Mouse (Mus musculus) testis, adult 2 months (tissue): ENCODE data around the gene Trim11. TPM values are rescaled to one million over a fixed set of nuclear protein-coding genes. Genes with fewer than 3 reads are reported as not detected.
"Not testable (repeated sequence)": the region's sequence is repeated elsewhere in the genome, so short reads cannot be mapped to it uniquely, and the experiment has no call there.

ENCODE experiments used
- H3K27ac ChIP-seq: fragments of 200-500 bp; 2 replicates; pipeline ENCODE4 v1.5.1; 2012; ENCODE audit warnings: low read depth, low read length; ENCODE audit not compliant: control insufficient read depth, insufficient read depth
- H3K27me3 ChIP-seq: fragments of 200-500 bp; 2 replicates; pipeline ENCODE4 v1.6.1; 2012; ENCODE audit warnings: mild to moderate bottlenecking, low read length, moderate library complexity; ENCODE audit not compliant: control insufficient read depth, insufficient read depth
- H3K36me3 ChIP-seq: fragments of 200-500 bp; 2 replicates; pipeline ENCODE4 v1.6.1; 2012; ENCODE audit warnings: mild to moderate bottlenecking, low read length; ENCODE audit not compliant: control insufficient read depth, insufficient read depth
- H3K4me1 ChIP-seq: fragments of 200-500 bp; 2 replicates; pipeline ENCODE4 v1.6.1; 2012; ENCODE audit warnings: low read length; ENCODE audit not compliant: control insufficient read depth, insufficient read depth
- H3K4me3 ChIP-seq: fragments of 200-500 bp; 2 replicates; pipeline ENCODE4 v1.5.1; 2012; ENCODE audit warnings: low read depth, mild to moderate bottlenecking, low read length, moderate library complexity, mixed read lengths; ENCODE audit not compliant: control insufficient read depth
- CTCF ChIP-seq: fragments of 200-500 bp; IDR thresholded peaks from 2 replicates; pipeline ENCODE4 v1.5.1; 2012; ENCODE audit warnings: low read depth, mild to moderate bottlenecking, inconsistent platforms, low read length, moderate library complexity; ENCODE audit not compliant: control insufficient read depth, insufficient read depth, insufficient replicate concordance
- POLR2A ChIP-seq: fragments of 200-500 bp; IDR thresholded peaks from 2 replicates; pipeline ENCODE4 v1.6.1; 2012; ENCODE audit warnings: low read depth, mild to moderate bottlenecking, inconsistent platforms, low read length, moderate library complexity; ENCODE audit not compliant: control insufficient read depth
- polyA plus RNA-seq: library from polyadenylated mRNA; depleted of rRNA; stranded (reverse); fragments of >200 nt; gene quantifications from 2 replicates; pipeline ENCODE4 v1.2.3, GENCODE M21; 2012

The Trim11 gene
- polyA plus RNA-seq, 1 experiment, result 48.9 TPM

DNA sequence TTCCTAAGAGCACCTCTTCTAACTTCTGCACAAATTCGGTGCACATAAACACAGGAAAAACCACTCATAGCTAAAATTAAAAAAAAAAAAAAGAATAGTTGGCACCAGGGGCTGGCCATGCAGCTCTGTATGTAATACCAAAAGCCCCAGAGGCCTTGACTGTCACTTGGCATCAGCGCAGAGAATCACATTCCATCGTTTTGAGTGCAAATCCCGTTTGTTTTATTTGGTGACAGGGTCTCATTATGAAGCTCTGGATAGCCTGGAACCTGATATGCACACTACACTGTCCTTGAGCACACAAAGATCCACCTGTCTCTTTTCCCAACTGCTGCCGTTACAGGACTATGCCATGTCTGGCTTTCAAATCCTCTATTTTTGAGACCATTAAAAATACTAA lies 26.7 kb upstream of the Trim11 start:
- TF ChIP-seq CTCF, result no peak
- TF ChIP-seq POLR2A, result no peak
- Histone ChIP-seq H3K4me1 (peaks cover 16% of the 10 kb centered on the region), H3K36me3 (no peaks in the 10 kb centered on the region), H3K27me3 (no peaks in the 10 kb centered on the region), H3K4me3 (no peak overlapping the region), H3K27ac (no peak overlapping the region)

DNA sequence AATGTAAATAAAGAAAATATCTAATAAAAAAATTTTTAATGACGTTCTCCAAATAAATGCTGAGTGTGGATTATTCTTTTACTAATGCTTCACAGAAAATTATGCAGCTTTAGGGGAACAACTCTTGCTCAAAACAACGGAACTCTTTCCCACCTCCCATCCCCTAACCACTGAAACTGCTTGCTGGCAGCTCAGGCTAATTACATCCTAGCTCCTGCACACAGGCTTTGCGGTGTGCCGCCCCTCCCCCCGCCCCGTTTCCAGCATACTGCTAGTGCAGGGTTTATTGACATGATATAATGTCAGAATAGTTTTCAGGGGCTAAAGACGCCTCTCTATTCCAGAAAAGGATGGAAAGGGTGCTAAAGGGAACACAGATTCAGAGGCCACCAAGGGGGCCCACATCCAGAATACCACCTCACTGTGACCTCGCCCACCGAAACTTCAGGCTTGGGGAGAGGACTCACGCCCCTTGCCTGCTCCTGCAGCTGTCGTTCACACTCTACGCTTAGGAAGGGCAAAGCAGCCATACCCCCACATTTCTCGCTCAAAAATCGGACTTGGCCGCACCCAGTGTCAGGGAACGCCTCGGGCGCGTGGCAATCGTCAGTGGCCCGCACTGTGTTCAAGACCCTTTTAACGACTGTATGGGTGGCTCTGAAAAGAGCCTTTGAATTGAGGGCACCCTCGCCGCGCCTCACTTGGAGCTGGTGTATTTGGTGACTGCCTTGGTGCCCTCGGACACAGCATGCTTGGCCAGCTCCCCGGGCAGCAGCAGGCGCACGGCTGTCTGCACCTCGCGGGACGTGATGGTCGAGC lies 24.3 kb upstream of the Trim11 start:
- TF ChIP-seq POLR2A, result no peak
- TF ChIP-seq CTCF, result no peak
- Histone ChIP-seq H3K27ac (peak overlapping the region; percentile 98), H3K36me3 (no peaks in the 10 kb centered on the region), H3K4me3 (peak overlapping the region; percentile 92), H3K27me3 (no peaks in the 10 kb centered on the region), H3K4me1 (peaks cover 10% of the 10 kb centered on the region)

GRCm38 (mm10) chr11:58954170-58954419 lies 23.8 kb upstream of the Trim11 start:
- H3K4me3 ChIP-seq, result peak overlapping the region; percentile 92
- not testable (repeated sequence) for H3K36me3 ChIP-seq, H3K4me1 ChIP-seq, H3K27me3 ChIP-seq
- H3K27ac ChIP-seq, result peak overlapping the region; percentile 98

DNA sequence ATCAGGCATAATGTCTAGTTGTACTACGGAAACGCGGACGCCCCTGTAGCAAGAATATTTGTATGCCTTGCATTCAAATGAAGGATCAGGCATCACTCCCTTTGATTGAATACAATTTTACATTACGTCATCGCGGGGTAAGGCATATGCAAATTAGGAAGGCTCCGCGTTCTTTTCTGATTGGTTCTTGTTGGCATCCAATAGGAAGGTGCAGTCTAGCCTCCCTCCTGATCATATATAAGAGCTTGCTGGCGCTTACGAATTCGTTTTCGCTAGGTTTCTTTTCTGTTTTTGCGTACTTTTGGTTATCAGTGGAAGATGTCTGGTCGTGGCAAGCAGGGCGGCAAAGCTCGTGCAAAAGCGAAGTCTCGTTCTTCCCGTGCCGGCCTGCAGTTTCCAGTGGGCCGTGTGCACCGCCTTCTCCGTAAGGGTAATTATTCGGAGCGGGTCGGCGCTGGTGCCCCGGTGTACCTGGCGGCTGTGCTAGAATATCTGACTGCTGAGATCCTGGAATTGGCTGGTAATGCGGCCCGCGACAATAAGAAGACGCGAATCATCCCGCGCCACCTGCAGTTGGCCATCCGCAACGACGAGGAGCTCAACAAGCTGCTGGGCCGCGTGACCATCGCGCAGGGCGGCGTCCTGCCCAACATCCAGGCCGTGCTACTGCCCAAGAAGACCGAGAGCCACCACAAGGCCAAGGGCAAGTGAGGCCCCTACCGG lies 23.3 kb upstream of the Trim11 start, which contains the start of the genes Hist3h2a and Trim17:
Hist3h2a (plus strand) TSS at position 266 of the 723 bp plus-strand sequence.
Trim17 (plus strand) TSS at position 266 of the 723 bp plus-strand sequence.
- no peaks in the 10 kb centered on the region for H3K27me3 ChIP-seq
- peaks cover 13% of the 10 kb centered on the region for H3K4me1 ChIP-seq
- TF ChIP-seq POLR2A, result peak; percentile 83
- TF ChIP-seq CTCF, result peak; percentile 33; the same call in 1 of the 2 replicates
- no peaks in the 10 kb centered on the region for H3K36me3 ChIP-seq
- peak within 1 kb of the TSS; percentile 98 for H3K27ac ChIP-seq
- H3K4me3 ChIP-seq, result peak within 1 kb of the TSS; percentile 92

- peaks cover 15% of the 10 kb centered on the region for H3K4me1 ChIP-seq
- H3K4me3 ChIP-seq, result peak overlapping the region; percentile 92
- peak overlapping the region; percentile 98 for H3K27ac ChIP-seq
- no peaks in the 10 kb centered on the region for H3K27me3 ChIP-seq
- no peaks in the 10 kb centered on the region for H3K36me3 ChIP-seq
- TF ChIP-seq POLR2A, result peak; percentile 9; the same call in 1 of the 2 replicates
- no peak for TF ChIP-seq CTCF
Observed at GRCm38 (mm10) chr11:58955143-58955867, 22.6 kb upstream of the Trim11 start.

DNA sequence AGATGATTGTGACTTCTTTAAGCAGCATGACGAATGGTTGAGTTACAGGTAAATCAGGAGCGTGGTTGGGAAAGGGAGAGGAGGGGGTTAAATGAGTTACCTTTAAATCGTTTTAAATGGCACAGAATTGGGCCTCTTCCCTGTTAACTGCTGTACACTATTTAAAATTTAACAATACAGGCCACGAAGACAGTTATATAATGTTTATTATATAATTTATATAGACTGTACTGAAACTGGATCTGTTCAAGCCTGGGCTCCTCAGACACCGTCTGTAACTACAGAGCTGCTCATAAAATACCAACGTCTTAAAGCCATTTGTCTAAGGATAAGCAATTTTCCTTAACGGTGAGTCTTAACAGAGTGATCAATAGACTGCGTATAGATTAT lies 22.0 kb upstream of the Trim11 start:
- no peaks in the 10 kb centered on the region for H3K36me3 ChIP-seq
- TF ChIP-seq POLR2A (no peak), CTCF (no peak)
- no peaks in the 10 kb centered on the region for H3K27me3 ChIP-seq
- H3K27ac ChIP-seq, result peak overlapping the region; percentile 98
- H3K4me3 ChIP-seq, result peak overlapping the region; percentile 92; the same call in 1 of the 2 replicates
- peaks cover 15% of the 10 kb centered on the region for H3K4me1 ChIP-seq
